Mouse (Mus musculus) spleen, adult 2 months (tissue): ENCODE measurements at regions not wholly inside any gene's neighbourhood (a gene's known extent, or its start where the extent isn't known, plus 50 kb on each side); places are given as distances from the start of the nearest gene placed in this dataset.

ENCODE experiments used
- CTCF ChIP-seq: fragments of 200-500 bp; IDR thresholded peaks from 2 replicates; pipeline ENCODE4 v1.5.1; 2011; ENCODE audit warnings: mild to moderate bottlenecking, inconsistent platforms; ENCODE audit not compliant: insufficient read depth, insufficient read length, insufficient replicate concordance; ENCODE audit errors: extremely low read depth
- POLR2A ChIP-seq: fragments of 200-500 bp; IDR thresholded peaks from 2 replicates; pipeline ENCODE4 v1.6.1; 2011; ENCODE audit warnings: low read depth, low read length, inconsistent platforms

DNA sequence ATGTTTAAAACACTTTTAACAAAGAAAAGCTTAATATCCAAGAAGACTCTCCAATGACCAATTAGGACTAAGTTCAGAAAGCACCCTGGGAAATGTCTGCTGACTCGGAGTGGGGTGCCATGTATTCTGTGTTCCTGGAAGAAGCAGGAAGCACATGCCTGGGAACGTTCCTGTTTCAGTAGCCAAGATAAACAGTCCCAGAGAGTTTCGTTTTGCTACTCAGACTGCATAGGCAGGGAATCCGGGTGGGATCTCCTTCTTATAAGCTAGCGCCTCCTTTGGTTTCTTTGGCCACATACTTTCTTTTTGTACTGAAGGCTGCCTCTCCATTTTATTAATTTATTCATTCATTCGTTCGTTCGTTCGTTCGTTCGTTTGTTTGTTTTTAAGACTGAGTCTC is 101.9 kb upstream of the Smad1 start:
- TF ChIP-seq POLR2A (no peak), CTCF (no peak)
